Mouse (Mus musculus) intestine, postnatal 0 days (tissue): ENCODE data around the gene 1700020N01Rik. TPM values are rescaled to one million over a fixed set of nuclear protein-coding genes. Genes with fewer than 3 reads are reported as not detected.
A peak's percentile ranks its signal among the peaks of the same experiment; 100 is the strongest.

Experiments used
- ATAC-seq: fragments of 200-750 bp; cut with Nextera tagmentation; 2 replicates; pipeline ENCODE4 v1.8.0; 2017; ENCODE audit warnings: mild to moderate bottlenecking, moderate TSS enrichment, moderate library complexity
- H3K27ac ChIP-seq: fragments of 300-500 bp; sonication (generic); 2 replicates; pipeline ENCODE4 v1.5.1; 2014; ENCODE audit warnings: mild to moderate bottlenecking, low read depth, low read length, moderate library complexity
- H3K27me3 ChIP-seq: fragments of 300-500 bp; sonication (generic); replicated peaks from 2 replicates; pipeline ENCODE4 v1.6.1; 2014; ENCODE audit warnings: low read length, mixed read lengths; ENCODE audit not compliant: control insufficient read depth, insufficient read depth
- H3K36me3 ChIP-seq: fragments of 300-500 bp; sonication (generic); 2 replicates; pipeline ENCODE4 v1.6.1; 2014; ENCODE audit warnings: mild to moderate bottlenecking, moderate library complexity; ENCODE audit not compliant: control insufficient read depth, insufficient read depth
- H3K4me1 ChIP-seq: fragments of 300-500 bp; sonication (generic); replicated peaks from 2 replicates; pipeline ENCODE4 v1.6.1; 2014; ENCODE audit warnings: antibody characterized with exemption, low read length, mixed read lengths; ENCODE audit not compliant: control insufficient read depth, insufficient read depth
- H3K4me2 ChIP-seq: fragments of 300-500 bp; sonication (generic); replicated peaks from 2 replicates; pipeline ENCODE4 v1.6.1; 2014; ENCODE audit warnings: low read depth, mild to moderate bottlenecking, moderate library complexity
- H3K4me3 ChIP-seq: fragments of 300-500 bp; sonication (generic); 2 replicates; pipeline ENCODE4 v1.5.1; 2014; ENCODE audit warnings: low read depth, low read length
- H3K9ac ChIP-seq: fragments of 300-500 bp; sonication (generic); 2 replicates; pipeline ENCODE4 v1.6.1; 2014; ENCODE audit warnings: mild to moderate bottlenecking, low read depth, low read length
- H3K9me3 ChIP-seq: fragments of 300-500 bp; sonication (generic); 2 replicates; pipeline ENCODE4 v1.6.1; 2016; ENCODE audit warnings: mixed run types; ENCODE audit not compliant: control insufficient read depth
- CTCF ChIP-seq: sonication (generic); IDR thresholded peaks from 2 replicates; pipeline ENCODE4 v1.5.1; 2016; ENCODE audit warnings: low read depth, mild to moderate bottlenecking, control low read depth, antibody characterized with exemption, moderate library complexity
- WGBS: fragments of 180-500 bp; shearing (Covaris S2); extraction: QIAGEN DNeasy Blood & Tissue Kit; methylation state at CpG from one replicate; pipeline ENCODE4 v1.1.7; 2014; 5-methylcytosine and 5-hydroxymethylcytosine counted together
- polyA plus RNA-seq: library from polyadenylated mRNA; unstranded; fragments of >200 nt; fragmentation: Nextera tagmentation; extraction: Ambion mirVana; gene quantifications from 2 replicates; pipeline ENCODE4 v1.2.1, GENCODE M21; 2015

The 1700020N01Rik gene
- polyA plus RNA-seq, 1 experiment from 2014 or later, result 1.4 TPM

DNA sequence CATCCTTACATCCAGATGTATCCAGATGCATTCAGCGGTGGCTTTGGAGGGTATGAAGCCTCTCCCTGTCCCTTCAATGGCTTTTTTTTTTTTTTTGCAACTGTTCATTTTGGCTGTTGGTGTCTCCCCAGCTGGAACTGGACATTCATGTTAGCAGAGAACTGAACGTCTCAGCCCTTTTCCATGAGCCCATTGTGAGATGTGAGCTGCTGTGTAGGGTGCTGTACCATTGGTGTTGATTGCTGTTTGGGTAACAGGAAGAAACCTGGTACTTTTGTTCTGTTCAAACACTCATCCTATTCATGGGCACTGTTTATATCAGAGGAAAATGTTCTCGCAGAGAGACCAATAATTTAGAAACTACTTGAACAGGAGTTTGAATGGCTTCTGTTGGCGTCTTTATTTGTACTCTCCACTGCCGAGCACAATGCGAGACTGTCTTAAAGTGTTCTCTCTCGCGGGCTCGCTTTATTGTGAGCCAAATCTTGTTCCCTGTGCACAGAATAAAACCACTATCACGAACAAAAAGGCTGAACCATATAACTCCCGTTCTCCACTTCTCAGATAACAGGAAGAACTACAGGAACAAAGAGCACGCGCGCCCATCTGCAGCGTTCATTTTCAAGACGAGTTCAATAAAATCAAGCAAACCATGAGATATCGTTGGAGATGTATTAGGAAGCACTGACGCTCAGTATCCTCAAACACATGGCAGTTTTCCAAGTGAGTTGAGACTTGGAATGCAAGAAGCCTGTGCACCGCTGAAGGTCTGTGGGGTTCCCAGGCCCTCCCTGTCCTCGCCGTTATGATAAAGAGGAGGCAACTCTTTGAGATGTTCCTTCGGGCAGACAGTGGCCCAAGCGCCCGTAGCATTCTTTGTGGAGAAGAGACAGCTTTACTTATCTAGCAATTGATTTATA lies 59.7 kb downstream of the 1700020N01Rik start:
- Histone ChIP-seq H3K9ac (no peak overlapping the region), H3K4me2 (no peak overlapping the region), H3K36me3 (no peaks in the 10 kb centered on the region), H3K9me3 (no peaks in the 10 kb centered on the region), H3K4me3 (no peak overlapping the region), H3K4me1 (no peaks in the 10 kb centered on the region), H3K27ac (no peak overlapping the region), H3K27me3 (no peaks in the 10 kb centered on the region)
- no peak for TF ChIP-seq CTCF
- WGBS, result 87% methylated on average over 24 of the region's 24 CpGs
- no peak for ATAC-seq

DNA sequence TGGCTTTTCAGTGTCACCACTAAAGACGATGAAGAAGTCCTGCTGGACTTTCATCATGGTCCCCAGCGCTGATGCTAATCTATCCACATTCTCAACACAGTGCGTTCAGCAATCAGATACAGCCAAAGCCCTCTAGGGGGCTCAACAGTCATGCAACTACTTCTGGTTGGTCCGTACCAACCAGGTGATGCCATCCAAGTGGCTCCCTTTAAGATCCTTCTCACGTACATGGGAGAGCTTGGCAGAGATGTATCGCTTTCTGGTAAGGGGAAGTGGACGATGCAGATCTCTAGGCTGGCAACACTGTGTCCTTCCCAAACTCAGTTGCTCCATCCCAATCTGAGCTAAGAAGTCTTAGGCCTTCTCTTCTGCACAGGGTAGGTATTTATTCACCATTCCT lies 60.5 kb downstream of the 1700020N01Rik start:
- no peak overlapping the region for H3K27ac ChIP-seq
- no peak for ATAC-seq
- 0 out of 2 replicates have a peak, but pooled peaks have one; percentile 9 for TF ChIP-seq CTCF
- H3K4me2 ChIP-seq, result no peak overlapping the region
- H3K9me3 ChIP-seq, result no peaks in the 10 kb centered on the region
- H3K36me3 ChIP-seq, result no peaks in the 10 kb centered on the region
- H3K4me3 ChIP-seq, result no peak overlapping the region
- no peak overlapping the region for H3K9ac ChIP-seq
- H3K4me1 ChIP-seq, result no peaks in the 10 kb centered on the region
- no peaks in the 10 kb centered on the region for H3K27me3 ChIP-seq
- WGBS, result 94% methylated on average over 7 of the region's 7 CpGs

DNA sequence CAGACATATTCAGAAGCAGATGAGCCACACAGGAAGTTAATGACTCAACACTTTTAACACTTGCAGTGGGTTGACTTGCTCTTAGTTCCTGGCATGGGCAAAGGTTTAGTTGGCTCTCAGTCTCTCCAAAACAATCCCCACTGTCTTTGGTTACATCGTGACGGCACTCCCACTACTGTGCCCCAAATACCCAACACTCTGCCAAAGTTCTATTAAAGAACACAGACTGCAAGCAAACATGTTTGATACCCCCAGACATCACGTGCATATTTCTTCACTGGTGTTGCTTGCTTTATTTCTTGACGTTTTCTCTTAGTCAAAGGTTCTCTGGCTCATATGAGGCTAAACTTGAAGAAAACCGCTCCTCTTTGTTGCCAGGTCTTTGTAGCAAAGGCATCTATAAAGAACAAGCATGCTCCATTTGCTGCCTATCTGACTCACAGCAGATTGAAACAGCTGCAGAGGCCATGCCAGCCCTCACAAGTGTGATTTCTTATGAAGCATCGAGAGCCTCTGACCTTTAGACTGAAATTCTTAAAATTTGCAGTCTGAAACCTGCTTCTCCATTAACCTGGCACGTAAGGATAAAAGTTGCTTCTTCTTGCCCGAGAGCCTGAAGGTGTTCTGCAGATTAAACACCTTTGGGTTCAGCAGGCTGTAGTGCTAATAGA lies 66.8 kb downstream of the 1700020N01Rik start:
- H3K9ac ChIP-seq, result no peak overlapping the region
- no peaks in the 10 kb centered on the region for H3K9me3 ChIP-seq
- H3K27me3 ChIP-seq, result no peaks in the 10 kb centered on the region
- WGBS, result 85% methylated on average over 8 of the region's 8 CpGs
- no peaks in the 10 kb centered on the region for H3K4me1 ChIP-seq
- no peak for TF ChIP-seq CTCF
- no peak overlapping the region for H3K27ac ChIP-seq
- H3K4me2 ChIP-seq, result no peak overlapping the region
- no peak for ATAC-seq
- H3K4me3 ChIP-seq, result no peak overlapping the region
- no peaks in the 10 kb centered on the region for H3K36me3 ChIP-seq

DNA sequence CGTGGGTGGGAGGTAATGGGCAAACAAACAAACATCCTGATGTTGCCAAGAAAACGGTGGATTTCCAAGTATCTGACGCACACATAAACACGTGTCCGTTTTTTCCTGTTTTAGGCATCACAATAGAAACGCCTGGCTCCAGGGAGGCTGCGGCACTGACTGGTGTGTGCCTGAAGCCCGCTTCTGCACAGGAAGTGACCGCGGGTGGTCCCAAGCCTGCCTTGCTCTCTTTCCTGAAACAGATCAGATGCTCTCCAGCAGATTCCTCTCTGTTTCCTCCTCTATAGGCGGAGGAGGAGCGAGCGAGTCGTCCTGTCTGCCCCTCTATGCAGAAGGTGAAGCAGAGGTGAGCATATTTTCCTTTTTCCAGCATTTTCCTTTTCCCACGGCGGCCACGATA lies 76.0 kb downstream of the 1700020N01Rik start:
- no peaks in the 10 kb centered on the region for H3K27me3 ChIP-seq
- H3K4me3 ChIP-seq, result no peak overlapping the region
- no peaks in the 10 kb centered on the region for H3K36me3 ChIP-seq
- H3K4me1 ChIP-seq, result no peaks in the 10 kb centered on the region
- H3K9ac ChIP-seq, result no peak overlapping the region
- 0 out of 2 replicates have a peak overlapping the region, but pooled peaks have one; percentile 6 for H3K4me2 ChIP-seq
- peak overlapping the region; percentile 57; the same call in 1 of the 2 replicates for H3K27ac ChIP-seq
- no peak for ATAC-seq
- no peak for TF ChIP-seq CTCF
- no peaks in the 10 kb centered on the region for H3K9me3 ChIP-seq
- WGBS, result 58% methylated on average over 17 of the region's 17 CpGs

DNA sequence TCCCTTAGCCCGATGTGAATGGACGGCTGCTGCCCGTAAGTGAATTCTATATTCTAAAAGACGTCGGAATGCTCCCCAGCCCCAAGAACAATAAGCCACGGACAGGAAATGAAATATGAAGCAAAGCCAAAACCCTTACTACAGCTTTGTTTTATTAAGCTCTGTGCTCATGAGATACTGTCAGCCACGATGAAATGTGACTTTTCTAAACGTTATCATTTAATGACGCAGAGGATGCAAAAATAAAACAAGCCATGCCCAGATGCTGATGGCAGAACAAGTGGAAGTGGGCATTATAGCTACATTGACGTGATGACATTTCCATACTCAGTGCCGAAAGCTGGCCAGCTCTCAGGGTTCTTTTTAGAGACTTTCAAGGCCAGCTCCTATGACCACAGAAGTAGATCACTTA lies 76.8 kb downstream of the 1700020N01Rik start:
- Histone ChIP-seq H3K9ac (no peak overlapping the region), H3K36me3 (no peaks in the 10 kb centered on the region), H3K9me3 (no peaks in the 10 kb centered on the region), H3K4me2 (no peak overlapping the region), H3K4me3 (no peak overlapping the region), H3K4me1 (no peaks in the 10 kb centered on the region), H3K27ac (no peak overlapping the region), H3K27me3 (no peaks in the 10 kb centered on the region)
- no peak for ATAC-seq
- TF ChIP-seq CTCF, result no peak
- 71% methylated on average over 11 of the region's 11 CpGs for WGBS

DNA sequence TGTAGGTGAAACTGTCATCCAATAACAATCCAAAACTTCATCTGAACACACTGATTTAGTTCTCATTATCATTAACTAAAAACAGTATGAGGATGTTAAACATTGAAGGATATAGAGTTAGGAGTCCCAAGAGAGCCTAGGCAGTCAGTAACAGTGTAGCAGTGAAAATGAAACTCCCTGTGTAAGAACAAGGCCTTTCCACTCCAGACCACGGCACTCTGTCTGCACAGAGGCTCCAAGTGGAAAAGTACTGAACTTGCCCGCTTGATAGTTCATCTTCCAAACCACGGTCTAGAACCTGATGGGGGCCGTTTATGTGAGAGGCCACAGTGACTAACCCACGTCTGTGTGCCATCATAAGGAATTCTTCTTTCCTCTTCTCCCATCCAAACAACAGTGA lies 77.2 kb downstream of the 1700020N01Rik start:
- Histone ChIP-seq H3K4me1 (no peaks in the 10 kb centered on the region), H3K9me3 (no peaks in the 10 kb centered on the region), H3K4me3 (no peak overlapping the region), H3K27ac (0 out of 2 replicates have a peak overlapping the region, but pooled peaks have one; percentile 11), H3K9ac (no peak overlapping the region), H3K36me3 (no peaks in the 10 kb centered on the region), H3K4me2 (no peak overlapping the region), H3K27me3 (no peaks in the 10 kb centered on the region)
- TF ChIP-seq CTCF, result no peak
- ATAC-seq, result no peak
- 66% methylated on average over 5 of the region's 5 CpGs for WGBS

Other genes starting within 250 kb of the 1700020N01Rik start
- not detected in 2 replicates for gene Aldh8a1, start 215.9 kb upstream of the 1700020N01Rik start, polyA plus RNA-seq